Mouse (Mus musculus): ENCODE measurements around the gene Myadml2. TPM values are rescaled to one million over a fixed set of nuclear protein-coding genes. Genes with fewer than 3 reads are reported as not detected.
A peak's percentile ranks its signal among the peaks of the same experiment; 100 is the strongest.

Myadml2 gene
- total and polyA plus RNA-seq, 2 experiments from 2014 or later, result 1.6 to 1.7 TPM

- ATAC-seq (ENCODE audit: low FRiP score) (no peak), DNase-seq (ENCODE audit: low spot score) (no peak)
- Histone ChIP-seq H3K4me1 (ENCODE audit: insufficient read depth, low read length) (peaks cover 9% of the 10 kb centered on the region; the same call in 1 of the 2 replicates), H3K4me2 (ENCODE audit: low read depth, low read length, poor library complexity, severe bottlenecking) (no peak overlapping the region), H3K27me3 (ENCODE audit: insufficient read depth, low read length) (no peaks in the 10 kb centered on the region), H3K9me3 (ENCODE audit: low read length) (no peaks in the 10 kb centered on the region), H3K4me3 (ENCODE audit: low read depth, low read length) (no peak overlapping the region), H3K36me3 (ENCODE audit: insufficient read depth, low read length) (peaks cover 42% of the 10 kb centered on the region), H3K9ac (replicated peaks; ENCODE audit: low read length, poor library complexity, severe bottlenecking) (no peak overlapping the region), H3K27ac (ENCODE audit: low read depth, low read length) (no peak overlapping the region)
- WGBS, result 92% methylated on average over 14 of the region's 14 CpGs
- TF ChIP-seq CTCF (IDR thresholded peaks at IDR 0.05), result no peak
Observed at GRCm38 (mm10) chr11:120620195-120620594, 27.8 kb downstream of the Myadml2 start.

GRCm38 (mm10) chr11:120618619-120619535 lies 29.1 kb downstream of the Myadml2 start:
- H3K36me3 ChIP-seq (ENCODE audit: insufficient read depth, low read length), result peaks cover 46% of the 10 kb centered on the region
- no peak overlapping the region for H3K9ac ChIP-seq (replicated peaks; ENCODE audit: low read length, poor library complexity, severe bottlenecking)
- no peak for TF ChIP-seq CTCF (IDR thresholded peaks at IDR 0.05)
- H3K4me1 ChIP-seq (ENCODE audit: insufficient read depth, low read length), result peaks cover 8% of the 10 kb centered on the region; the same call in 1 of the 2 replicates
- H3K4me3 ChIP-seq (ENCODE audit: low read depth, low read length), result no peak overlapping the region
- DNase-seq (ENCODE audit: low spot score), result no peak
- H3K9me3 ChIP-seq (ENCODE audit: low read length), result no peaks in the 10 kb centered on the region
- no peak for ATAC-seq (ENCODE audit: low FRiP score)
- WGBS, result 94% methylated on average over 25 of the region's 25 CpGs
- no peaks in the 10 kb centered on the region for H3K27me3 ChIP-seq (ENCODE audit: insufficient read depth, low read length)
- H3K27ac ChIP-seq (ENCODE audit: low read depth, low read length), result no peak overlapping the region
- H3K4me2 ChIP-seq (ENCODE audit: low read depth, low read length, poor library complexity, severe bottlenecking), result no peak overlapping the region

DNA sequence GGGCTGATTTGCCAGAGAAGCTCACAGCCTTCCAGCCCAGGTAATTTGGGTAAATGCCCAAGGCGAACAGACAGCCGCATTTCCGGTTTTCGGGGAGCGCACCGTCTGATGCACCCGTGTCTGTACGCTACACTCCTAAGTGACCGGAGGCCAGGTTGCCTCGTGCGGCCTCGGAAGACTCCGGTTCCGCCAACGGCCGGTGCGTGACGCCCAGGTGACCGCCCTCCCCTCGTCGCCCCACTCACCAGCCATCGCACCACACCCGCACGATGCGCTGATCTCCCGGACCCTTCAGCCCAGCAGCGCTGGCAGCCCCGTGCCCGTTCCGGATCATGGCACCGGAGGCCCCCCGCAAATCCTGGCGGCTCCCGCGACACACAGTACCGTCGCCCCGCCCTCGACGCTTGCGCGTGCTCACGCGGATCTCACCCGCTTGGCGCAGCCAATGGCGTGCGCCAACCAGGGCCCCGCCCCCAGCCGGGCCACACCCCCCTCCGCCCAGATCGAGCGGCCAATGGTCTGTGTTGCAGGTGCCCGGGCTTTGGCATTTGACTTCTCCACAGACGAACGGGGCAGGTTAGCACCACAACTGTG lies 30.3 kb downstream of the Myadml2 start, which contains the start of gene Pcyt2:
Gene Pcyt2 (minus strand): TSS at position 418 of the 594 bp plus-strand sequence.
- ATAC-seq (ENCODE audit: low FRiP score) (peak; percentile 92), DNase-seq (ENCODE audit: low spot score) (peak; percentile 95)
- H3K4me3 ChIP-seq (ENCODE audit: low read depth, low read length), result peak within 1 kb of the TSS; percentile 78
- H3K36me3 ChIP-seq (ENCODE audit: insufficient read depth, low read length), result peaks cover 46% of the 10 kb centered on the region
- no peak for TF ChIP-seq CTCF (IDR thresholded peaks at IDR 0.05)
- H3K9me3 ChIP-seq (ENCODE audit: low read length), result no peaks in the 10 kb centered on the region
- H3K27me3 ChIP-seq (ENCODE audit: insufficient read depth, low read length), result no peaks in the 10 kb centered on the region
- peak within 1 kb of the TSS; percentile 85 for H3K27ac ChIP-seq (ENCODE audit: low read depth, low read length)
- H3K4me2 ChIP-seq (ENCODE audit: low read depth, low read length, poor library complexity, severe bottlenecking), result peak within 1 kb of the TSS; percentile 84
- H3K4me1 ChIP-seq (ENCODE audit: insufficient read depth, low read length), result peaks cover 8% of the 10 kb centered on the region; the same call in 1 of the 2 replicates
- WGBS, result under 1% methylated on average over 56 of the region's 56 CpGs
- peak within 1 kb of the TSS; percentile 81 for H3K9ac ChIP-seq (replicated peaks; ENCODE audit: low read length, poor library complexity, severe bottlenecking)

GRCm38 (mm10) chr11:120616617-120617294 lies 31.2 kb downstream of the Myadml2 start:
- Histone ChIP-seq H3K4me3 (ENCODE audit: low read depth, low read length) (peak overlapping the region; percentile 78), H3K27ac (ENCODE audit: low read depth, low read length) (peak overlapping the region; percentile 85), H3K4me1 (ENCODE audit: insufficient read depth, low read length) (peaks cover 8% of the 10 kb centered on the region; the same call in 1 of the 2 replicates), H3K36me3 (ENCODE audit: insufficient read depth, low read length) (peaks cover 49% of the 10 kb centered on the region), H3K9me3 (ENCODE audit: low read length) (no peaks in the 10 kb centered on the region), H3K27me3 (ENCODE audit: insufficient read depth, low read length) (no peaks in the 10 kb centered on the region), H3K9ac (replicated peaks; ENCODE audit: low read length, poor library complexity, severe bottlenecking) (peak overlapping the region; percentile 81), H3K4me2 (ENCODE audit: low read depth, low read length, poor library complexity, severe bottlenecking) (peak overlapping the region; percentile 84)
- 48% methylated on average over 4 of the region's 4 CpGs for WGBS
- no peak for DNase-seq (ENCODE audit: low spot score)
- TF ChIP-seq CTCF (IDR thresholded peaks at IDR 0.05), result no peak
- no peak for ATAC-seq (ENCODE audit: low FRiP score)

GRCm38 (mm10) chr11:120615606-120616203 lies 32.3 kb downstream of the Myadml2 start:
- no peak overlapping the region for H3K27ac ChIP-seq (ENCODE audit: low read depth, low read length)
- peaks cover 50% of the 10 kb centered on the region for H3K36me3 ChIP-seq (ENCODE audit: insufficient read depth, low read length)
- H3K27me3 ChIP-seq (ENCODE audit: insufficient read depth, low read length), result no peaks in the 10 kb centered on the region
- no peak for DNase-seq (ENCODE audit: low spot score)
- TF ChIP-seq CTCF (IDR thresholded peaks at IDR 0.05), result no peak
- 90% methylated on average over 11 of the region's 11 CpGs for WGBS
- 0 out of 2 replicates have a peak overlapping the region, but pooled peaks have one; percentile 1 for H3K4me2 ChIP-seq (ENCODE audit: low read depth, low read length, poor library complexity, severe bottlenecking)
- H3K4me1 ChIP-seq (ENCODE audit: insufficient read depth, low read length), result peaks cover 8% of the 10 kb centered on the region; the same call in 1 of the 2 replicates
- H3K4me3 ChIP-seq (ENCODE audit: low read depth, low read length), result no peak overlapping the region
- no peak overlapping the region for H3K9ac ChIP-seq (replicated peaks; ENCODE audit: low read length, poor library complexity, severe bottlenecking)
- no peak for ATAC-seq (ENCODE audit: low FRiP score)
- H3K9me3 ChIP-seq (ENCODE audit: low read length), result no peaks in the 10 kb centered on the region

Measured in midbrain, postnatal 0 days (tissue).